Mouse (Mus musculus) skeletal muscle tissue, adult 2 months (tissue): ENCODE data around the gene Tle6.

Experiments used
- DNase-seq: peaks from one replicate; pipeline ENCODE4 v3.0.0-alpha.2; 2012; ENCODE audit warnings: low read depth, low spot score

Tle6 gene

GRCm38 (mm10) chr10:81592631-81593030 is 8.2 kb downstream of the Tle6 start:
- DNase-seq: no peak

- DNase-seq: no peak
These were observed 9.0 kb downstream of the Tle6 start for GRCm38 (mm10) chr10:81591846-81592245.

GRCm38 (mm10) chr10:81588739-81589138 is 12.1 kb downstream of the Tle6 start:
- DNase-seq: no peak

- no peak for DNase-seq
These were observed 17.5 kb downstream of the Tle6 start for GRCm38 (mm10) chr10:81583347-81583746.

GRCm38 (mm10) chr10:81580441-81581070 is 20.3 kb downstream of the Tle6 start:
- no peak for DNase-seq

GRCm38 (mm10) chr10:81579967-81580366 is 20.9 kb downstream of the Tle6 start:
- DNase-seq: no peak

GRCm38 (mm10) chr10:81575695-81576094 is 25.2 kb downstream of the Tle6 start:
- DNase-seq: no peak

GRCm38 (mm10) chr10:81575208-81575631 is 25.7 kb downstream of the Tle6 start:
- DNase-seq: no peak

GRCm38 (mm10) chr10:81574081-81575056 is 26.5 kb downstream of the Tle6 start, which contains the start of gene Tle2:
TSS of gene Tle2 (plus strand) at chr10:81574561.
- no peak for DNase-seq

GRCm38 (mm10) chr10:81572975-81573374 is 27.9 kb downstream of the Tle6 start:
- no peak for DNase-seq

GRCm38 (mm10) chr10:81572133-81572671 is 28.7 kb downstream of the Tle6 start:
- no peak for DNase-seq

- peak; percentile 99 for DNase-seq
These were observed 29.4 kb downstream of the Tle6 start for GRCm38 (mm10) chr10:81571501-81571876.

GRCm38 (mm10) chr10:81570831-81571500 is 29.9 kb downstream of the Tle6 start:
- DNase-seq: peak; percentile 93

- DNase-seq: no peak
These were observed 30.6 kb downstream of the Tle6 start for GRCm38 (mm10) chr10:81570238-81570800.

GRCm38 (mm10) chr10:81569507-81570237 is 31.2 kb downstream of the Tle6 start:
- DNase-seq: no peak

- no peak for DNase-seq
These were observed 32.3 kb downstream of the Tle6 start for GRCm38 (mm10) chr10:81568381-81569191.

GRCm38 (mm10) chr10:81565257-81566228 is 35.3 kb downstream of the Tle6 start:
- DNase-seq: no peak

- DNase-seq: no peak
These were observed 36.1 kb downstream of the Tle6 start for GRCm38 (mm10) chr10:81564734-81565133.

GRCm38 (mm10) chr10:81564216-81564615 is 36.7 kb downstream of the Tle6 start:
- DNase-seq: no peak
